Mouse (Mus musculus): ENCODE measurements at regions not wholly inside any gene's neighbourhood (a gene's known extent, or its start where the extent isn't known, plus 50 kb on each side); places are given as distances from the start of the nearest gene placed in this dataset.

- TF ChIP-seq POLR2A (IDR thresholded peaks at IDR 0.05; ENCODE audit: control insufficient read depth, extremely low read depth, insufficient read depth, low read length, poor library complexity) (no peak), CTCF (IDR thresholded peaks at IDR 0.05; ENCODE audit: borderline replicate concordance, control insufficient read depth, extremely low read depth, insufficient read depth, low read length, poor library complexity) (no peak)
Measured at GRCm38 (mm10) chr3:115642001-115642845, 72.6 kb downstream of the S1pr1 start.
